Mouse (Mus musculus): ENCODE measurements around the gene Prkag1.

The Prkag1 gene

DNA sequence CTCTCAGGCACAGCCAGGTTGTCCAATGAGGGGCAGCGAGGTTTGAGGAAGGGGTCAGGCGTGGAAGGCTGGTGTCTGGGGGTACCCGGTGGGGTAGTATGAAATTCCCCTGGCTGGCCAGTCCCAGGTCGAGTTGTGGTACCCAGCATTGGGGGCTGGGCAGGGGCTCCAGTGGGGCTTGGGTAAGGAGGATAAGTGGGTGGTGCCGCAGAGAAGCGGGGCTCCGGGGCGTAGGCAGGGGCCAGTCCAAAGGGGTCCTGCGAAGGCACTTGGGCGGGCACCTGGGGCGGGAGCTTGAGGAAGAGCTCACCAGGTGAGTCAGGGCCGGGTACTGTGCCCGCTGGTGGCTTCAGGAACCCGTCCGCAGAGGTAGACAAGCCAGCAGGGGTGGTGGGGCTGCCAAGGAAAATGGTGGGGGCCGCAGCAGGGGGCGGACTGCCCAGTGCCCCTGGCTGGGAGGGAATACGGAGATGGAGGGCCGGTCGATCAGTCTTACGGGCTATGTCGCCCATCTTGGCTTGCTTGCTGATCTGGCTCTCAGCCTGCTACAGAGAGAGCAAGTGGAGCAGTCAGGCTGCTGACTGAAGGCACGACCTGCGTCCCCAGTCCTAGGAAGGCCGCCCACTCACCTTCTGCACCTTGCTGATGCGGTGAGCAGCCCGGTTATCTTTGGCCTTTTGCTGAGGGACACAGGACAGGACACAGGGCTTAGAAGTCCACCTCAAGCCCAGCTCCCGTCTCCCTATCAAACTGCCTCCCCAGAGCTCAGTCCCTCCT is 22.0 kb upstream of the Prkag1 start:
- DNase-seq (ENCODE audit: low spot score), result no peak

DNA sequence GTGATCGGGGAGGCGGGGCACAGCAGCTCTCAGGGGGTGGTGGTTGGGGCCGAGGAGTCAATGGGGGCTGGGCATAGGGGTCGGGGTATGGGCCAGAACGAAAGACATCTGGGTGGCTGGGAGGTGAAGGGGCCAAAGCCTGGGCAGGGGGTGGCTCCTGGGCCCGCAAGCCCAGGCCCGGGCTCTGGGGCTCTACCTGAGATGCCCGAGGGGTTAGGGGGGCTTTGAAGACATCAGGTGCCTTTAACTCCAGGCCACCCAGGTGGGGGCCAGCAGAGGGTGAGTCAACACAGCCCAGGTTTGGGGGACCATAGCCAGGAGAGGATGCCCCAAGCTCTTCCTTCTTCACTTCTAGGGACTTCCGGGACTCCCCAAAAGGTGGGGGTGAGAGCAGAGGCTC is 21.4 kb upstream of the Prkag1 start:
- no peak for DNase-seq (ENCODE audit: low spot score)

DNA sequence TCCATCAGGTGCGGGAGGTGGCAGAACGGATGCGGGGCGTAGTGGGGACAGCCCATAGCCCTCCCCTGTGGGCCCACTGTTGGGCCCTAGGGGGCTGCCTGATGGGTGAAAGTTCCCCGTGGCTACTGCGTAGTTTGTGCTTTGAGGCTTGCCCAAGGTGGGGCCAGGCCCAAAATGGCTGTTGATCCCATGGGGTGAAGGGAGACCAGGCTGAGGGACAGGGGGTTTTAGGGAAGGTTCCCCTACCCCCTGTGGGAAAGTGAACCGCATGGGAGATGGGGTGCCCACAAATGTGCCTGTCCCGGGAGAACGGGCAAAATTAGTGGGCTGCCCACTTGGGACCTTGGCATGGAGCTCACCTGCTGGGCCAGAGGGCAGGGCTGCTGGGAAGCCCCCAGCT is 20.8 kb upstream of the Prkag1 start:
- DNase-seq (ENCODE audit: low spot score), result no peak

DNA sequence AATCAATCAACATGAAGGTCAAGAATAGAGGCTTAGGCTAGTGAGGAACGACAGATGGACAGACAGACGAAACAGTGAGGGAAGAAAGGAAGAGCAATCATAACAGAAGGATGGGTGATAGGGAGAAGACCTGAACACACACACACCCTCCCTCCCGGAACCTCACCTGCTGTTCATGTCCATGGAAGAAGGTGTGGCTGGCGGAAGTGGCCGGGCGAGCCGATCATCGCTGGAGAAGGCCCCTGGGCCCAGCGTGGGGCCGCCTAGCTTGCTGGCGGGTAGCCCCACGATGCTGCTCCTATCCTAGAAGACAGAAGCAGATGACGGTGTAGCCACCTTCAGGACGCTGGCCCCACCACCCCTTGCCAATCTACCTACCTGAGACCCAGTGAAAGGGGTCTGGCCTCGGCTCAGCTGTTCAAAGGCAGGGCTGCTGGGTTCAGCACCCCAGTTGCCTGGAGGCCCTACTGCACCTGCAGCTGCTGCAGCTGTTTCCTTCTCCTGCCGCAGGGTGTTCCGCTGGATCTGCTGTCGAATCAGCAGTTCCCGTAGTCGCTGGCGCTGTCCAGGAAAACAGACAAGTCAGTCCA is 20.0 kb upstream of the Prkag1 start:
- no peak for DNase-seq (ENCODE audit: low spot score)

DNA sequence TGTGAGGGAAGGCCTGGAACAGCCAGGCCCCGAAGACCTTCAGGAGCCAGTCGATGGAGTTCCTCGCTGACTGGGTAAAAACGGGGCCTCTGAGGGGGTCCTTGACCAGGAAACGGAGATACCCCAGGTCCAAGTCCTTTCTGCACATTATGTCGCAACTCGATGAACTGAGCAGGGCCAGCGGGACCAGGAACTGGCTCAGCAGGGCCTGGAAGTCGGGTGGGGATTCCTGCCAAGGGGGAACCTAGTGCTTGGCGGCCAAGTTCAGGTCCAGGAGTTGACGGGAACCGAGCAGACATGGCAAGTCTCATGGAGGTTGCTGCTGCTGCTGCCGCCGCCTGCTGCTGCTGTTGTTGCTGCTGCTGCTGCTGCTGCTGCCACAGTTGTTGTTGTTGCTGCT is 19.3 kb upstream of the Prkag1 start:
- no peak for DNase-seq (ENCODE audit: low spot score)

DNA sequence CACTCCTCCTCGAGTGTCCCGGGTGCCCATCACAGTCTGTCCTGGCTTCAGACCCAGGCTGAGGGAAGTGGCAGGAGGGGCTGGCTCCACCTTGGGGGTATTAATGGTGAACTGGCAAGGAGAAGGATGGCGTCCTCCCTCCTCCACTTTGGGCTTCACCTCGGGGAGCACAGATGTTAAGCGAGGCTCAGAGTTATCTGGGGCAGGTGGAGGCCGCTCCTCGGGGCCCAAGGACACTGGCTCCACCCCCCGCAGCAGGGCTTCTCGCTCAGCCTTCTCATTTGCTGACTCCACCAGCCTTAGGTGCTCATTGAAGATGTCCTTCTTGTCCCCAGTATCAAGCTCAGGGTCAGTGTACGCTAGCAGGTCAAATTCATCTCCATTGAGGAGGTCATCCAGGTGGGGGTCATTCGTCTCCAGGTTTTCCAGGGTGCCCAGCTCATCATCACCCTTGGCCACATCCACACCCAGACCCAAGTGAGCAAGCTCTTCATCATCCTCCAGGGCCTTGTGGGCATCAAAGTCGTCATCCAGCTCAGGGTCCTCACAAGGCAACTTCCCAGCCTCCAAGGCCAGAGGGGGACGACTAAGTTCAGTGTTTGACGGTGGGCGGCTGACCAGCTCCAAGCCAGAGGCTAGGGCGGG is 18.8 kb upstream of the Prkag1 start:
- DNase-seq (ENCODE audit: low spot score), result no peak

DNA sequence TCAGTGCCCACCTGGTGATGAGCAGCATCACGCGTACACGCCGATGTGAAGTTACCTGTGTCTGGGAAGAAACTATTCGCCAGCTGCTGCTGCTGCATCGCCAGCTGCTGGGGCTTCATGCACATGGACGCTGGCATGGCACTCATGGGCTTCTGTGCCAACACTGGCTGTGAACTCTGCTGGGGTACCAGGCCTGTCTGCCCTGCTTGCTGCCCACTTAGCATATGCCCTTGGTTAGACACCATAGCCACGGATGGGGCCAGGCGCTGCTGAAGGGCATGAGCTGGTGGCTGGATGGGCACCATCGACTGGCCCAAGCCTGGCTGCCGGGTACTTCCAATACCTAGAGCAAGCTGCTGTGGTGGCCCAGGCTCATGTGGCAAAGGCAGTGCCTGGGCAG is 17.8 kb upstream of the Prkag1 start:
- DNase-seq (ENCODE audit: low spot score), result no peak

DNA sequence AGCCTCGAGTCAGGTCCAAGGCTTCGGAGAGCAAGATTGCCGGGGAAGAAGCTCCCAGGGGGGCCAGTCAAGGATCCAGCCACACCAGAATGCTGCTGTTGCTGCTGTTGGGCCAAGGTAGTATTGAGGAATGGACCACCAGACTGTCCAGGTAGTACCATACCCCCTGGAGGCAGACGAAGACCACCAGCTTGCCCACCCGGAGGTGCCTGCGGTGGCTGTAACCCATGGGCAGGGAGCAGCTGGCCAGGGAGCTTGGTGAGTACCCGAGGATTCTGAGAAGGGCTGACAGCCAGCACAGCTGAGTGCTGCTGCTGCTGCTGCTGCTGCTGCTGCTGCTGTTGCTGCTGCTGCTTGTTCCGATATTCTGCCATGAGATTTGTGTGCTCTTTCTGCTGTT is 14.8 kb upstream of the Prkag1 start:
- no peak for DNase-seq (ENCODE audit: low spot score)

DNA sequence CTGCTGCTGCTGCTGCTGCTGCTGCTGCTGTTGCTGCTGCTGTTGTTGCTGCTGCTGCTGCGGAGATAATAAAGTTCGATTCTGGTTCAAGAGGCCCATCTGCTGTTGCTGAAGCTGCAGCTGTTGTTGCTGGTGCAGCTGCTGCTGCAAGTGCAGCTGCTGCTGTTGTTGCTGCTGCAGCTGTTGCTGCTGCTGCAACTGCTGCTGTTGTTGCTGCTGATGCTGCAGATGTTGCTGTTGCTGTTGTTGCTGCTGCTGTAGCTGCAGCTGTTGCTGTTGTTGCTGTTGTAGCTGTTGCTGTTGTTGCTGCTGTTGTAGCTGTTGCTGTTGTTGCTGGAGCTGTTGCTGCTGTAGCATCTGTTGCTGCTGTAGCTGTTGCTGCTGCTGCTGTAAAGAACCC is 13.8 kb upstream of the Prkag1 start:
- DNase-seq (ENCODE audit: low spot score), result no peak

DNA sequence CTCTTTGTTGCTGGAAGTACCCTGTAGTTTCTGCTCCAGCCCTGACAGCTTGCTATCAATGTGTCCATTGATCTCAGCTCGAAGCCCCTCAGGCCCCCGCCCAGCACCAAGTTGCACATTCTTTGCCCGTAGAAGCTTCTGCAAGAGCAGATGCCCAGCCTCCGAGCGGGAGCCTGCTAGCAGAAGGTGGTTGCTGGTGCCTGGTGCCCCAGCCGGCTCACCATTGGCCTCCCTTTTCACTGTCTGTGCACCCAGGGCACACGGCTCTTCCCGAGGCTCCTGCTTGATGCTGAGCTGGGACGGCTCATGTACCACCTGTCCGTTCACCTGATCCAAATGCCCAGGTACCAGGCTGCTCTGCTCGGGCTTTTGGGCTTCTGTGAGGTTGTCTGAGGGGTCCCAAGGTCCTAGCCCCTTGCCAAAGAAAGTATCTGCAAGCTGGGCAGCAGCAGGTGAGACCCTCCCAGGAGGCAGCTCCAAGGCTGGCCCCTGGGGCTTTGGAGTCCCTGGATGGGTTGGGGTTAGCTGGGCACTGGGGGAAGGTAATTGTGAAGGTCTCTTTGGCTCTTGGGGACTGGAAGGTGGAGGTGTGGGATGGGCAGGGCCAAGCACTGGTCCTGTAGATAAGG is 12.4 kb upstream of the Prkag1 start:
- no peak for DNase-seq (ENCODE audit: low spot score)

DNA sequence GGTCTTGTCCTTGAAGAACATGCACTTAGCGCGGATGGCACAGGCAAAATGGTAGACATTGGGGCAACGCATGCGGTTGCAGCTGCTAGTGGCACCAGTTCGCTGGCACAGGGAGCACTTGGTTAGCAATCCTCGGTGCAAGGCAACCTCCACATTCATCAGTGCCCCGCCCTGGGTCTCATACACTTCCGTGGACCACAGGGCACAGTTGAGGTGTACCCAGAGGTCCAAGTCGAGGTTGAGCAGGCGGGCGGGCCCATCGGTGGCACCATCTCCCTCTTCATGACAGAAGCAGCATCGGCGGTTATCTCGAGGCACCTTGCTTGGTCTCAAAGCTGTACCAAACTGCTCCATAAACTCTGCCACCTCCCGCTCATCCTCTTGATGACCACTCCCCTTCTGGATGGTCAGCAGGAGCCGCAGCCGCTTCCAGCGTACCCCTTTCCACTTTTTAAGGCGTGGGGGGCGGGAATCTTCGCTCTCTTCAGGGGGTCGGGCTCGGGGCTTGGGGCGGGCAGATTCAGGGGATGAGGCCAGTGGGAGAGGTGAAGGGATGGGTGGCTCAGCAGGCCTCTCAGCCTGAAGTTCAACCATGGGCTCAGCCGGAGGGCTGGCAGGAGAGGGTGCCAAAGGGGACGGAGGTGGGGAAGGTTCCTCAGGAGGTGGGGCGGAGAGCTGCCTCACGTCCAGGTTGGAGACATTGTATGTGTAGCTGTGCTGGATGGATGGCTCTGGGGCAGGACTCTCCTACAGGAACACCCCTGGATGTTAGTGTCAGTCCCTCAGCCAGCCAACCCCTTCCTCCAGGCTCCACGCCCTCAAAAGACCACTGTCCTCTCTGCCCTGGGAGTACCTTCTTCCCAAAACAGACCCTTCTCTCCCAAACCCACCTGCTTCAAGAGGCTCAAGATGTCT is 8.6 kb upstream of the Prkag1 start:
- DNase-seq (ENCODE audit: low spot score), result no peak

DNA sequence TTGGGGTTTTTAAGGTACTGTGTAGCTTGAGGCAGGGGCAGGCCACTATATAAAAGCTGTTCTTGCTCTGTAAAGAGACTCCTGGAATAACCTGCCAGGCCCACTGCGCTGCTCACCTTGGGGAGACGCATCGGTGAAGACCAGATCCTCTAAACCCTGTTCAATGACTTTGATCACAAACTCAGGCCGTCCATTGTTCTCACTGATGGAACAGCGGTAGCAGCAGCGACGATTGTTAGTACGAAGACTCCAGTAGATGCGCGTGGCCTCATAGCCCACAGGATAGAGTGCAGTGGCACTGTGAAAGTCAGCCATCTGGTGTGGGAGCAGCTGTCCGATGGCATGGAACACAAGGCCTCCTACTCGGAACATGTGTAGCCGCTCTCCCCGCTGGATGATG is 7.8 kb upstream of the Prkag1 start:
- DNase-seq (ENCODE audit: low spot score), result no peak

DNA sequence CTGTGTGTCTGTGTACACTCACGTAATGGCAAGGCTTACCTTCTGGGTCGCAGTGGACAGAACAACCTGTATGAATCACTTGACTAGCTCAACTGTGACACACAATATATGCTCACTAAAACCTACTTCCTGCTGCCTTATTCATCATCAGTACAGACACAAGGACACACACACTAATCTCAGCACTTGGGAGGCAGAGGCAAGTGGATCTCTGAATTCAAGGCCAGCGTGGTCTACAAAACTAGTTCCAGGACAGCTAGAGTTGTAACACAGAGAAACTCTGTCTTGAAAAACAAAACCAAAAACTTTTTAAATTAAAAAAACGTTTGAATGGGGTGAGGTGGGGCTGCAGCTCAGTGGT is 6.4 kb upstream of the Prkag1 start:
- no peak for DNase-seq (ENCODE audit: low spot score)

DNA sequence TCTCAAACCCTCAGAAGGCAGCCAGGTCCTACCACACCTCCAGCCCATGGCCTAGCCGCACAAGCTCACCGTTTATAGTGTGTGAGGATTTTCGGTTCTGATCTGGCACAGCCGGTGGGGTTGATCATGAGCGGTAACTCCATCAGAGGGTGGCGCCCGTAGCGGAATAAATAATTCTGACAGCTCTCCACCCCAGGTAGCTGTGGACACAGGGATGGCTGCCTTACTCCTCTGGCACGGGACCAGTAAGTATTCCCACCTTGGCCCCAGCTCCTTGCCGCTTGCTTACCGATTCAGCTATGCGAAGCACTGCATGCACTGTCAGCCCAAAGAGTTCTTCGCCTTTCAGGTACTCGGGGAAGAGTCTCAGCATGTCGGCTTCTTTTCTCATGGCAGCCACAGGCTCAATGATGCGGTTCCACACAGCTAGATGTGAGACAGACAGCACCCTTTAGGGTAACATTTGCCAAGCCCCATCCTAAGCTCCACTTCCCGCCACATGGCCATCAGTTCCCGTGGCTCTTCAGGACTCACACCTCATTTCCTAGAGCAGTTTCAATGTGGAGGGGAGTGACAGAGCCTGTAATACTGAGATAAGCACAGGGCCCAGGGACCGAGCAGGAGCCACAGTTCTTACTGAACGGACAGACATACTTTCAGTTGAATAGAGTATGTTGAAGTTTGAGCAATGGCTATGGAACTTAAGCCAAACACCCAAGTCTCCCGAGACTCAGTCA is 5.9 kb upstream of the Prkag1 start:
- DNase-seq (ENCODE audit: low spot score), result no peak

DNA sequence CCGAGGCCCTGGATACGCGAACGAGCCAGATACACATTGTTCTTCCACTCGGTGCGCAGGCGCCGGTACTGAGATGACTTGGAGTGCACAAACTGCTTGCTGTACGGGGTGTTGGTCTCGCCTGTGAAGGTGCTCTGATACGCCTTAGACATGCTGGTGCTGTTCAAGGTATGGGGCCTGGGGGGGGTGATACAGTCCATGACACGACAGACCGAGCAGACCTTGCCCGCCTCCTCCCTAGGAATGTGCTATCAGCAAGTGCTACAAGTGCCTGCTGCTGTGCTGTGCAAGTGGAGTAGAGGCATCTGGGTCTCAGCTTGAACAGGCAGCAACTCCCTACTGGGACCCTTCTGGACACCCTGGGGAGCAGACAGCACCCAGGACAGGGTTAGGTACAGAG is 4.0 kb upstream of the Prkag1 start:
- no peak for DNase-seq (ENCODE audit: low spot score)

DNA sequence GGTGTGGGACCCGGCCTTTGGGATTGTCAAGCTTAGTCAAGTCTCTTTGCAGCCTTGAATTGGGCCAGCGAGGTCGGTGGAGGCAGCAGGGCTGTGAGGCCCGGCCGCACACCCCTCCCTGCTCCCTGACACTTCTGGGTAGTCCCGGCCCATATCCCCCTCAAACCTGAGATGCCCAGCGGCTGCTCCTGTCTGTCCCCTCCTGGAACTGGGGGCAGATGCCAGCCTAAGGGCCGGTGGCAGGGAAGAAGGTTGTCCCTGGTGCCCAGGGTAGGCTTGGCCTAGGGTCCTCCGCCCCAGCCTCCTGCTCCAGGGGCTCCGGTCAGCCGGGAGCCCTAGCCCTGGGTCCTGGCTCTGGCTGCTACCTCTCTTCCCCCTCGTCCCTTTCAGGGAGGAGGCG is 2.7 kb upstream of the Prkag1 start:
- DNase-seq (ENCODE audit: low spot score), result no peak

DNA sequence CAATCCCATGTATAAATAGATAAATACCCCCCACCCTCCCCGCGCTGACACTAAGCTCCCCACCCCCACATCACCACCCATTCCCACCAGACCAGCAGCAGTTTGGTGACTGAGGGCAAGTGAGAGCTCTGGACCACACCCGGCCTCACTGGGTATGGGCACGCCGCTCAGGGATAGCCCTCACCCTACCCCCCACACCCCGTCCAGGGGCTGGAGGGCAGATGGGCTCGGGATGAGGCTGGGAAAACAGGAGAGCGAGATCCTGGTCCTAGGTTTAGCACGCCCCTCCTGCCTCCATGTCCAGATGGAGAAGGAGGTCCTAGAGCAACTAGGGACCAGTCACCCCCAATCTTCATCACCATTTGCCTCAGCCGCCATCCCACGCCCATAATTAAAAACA is 2.0 kb upstream of the Prkag1 start:
- DNase-seq (ENCODE audit: low spot score), result no peak

DNA sequence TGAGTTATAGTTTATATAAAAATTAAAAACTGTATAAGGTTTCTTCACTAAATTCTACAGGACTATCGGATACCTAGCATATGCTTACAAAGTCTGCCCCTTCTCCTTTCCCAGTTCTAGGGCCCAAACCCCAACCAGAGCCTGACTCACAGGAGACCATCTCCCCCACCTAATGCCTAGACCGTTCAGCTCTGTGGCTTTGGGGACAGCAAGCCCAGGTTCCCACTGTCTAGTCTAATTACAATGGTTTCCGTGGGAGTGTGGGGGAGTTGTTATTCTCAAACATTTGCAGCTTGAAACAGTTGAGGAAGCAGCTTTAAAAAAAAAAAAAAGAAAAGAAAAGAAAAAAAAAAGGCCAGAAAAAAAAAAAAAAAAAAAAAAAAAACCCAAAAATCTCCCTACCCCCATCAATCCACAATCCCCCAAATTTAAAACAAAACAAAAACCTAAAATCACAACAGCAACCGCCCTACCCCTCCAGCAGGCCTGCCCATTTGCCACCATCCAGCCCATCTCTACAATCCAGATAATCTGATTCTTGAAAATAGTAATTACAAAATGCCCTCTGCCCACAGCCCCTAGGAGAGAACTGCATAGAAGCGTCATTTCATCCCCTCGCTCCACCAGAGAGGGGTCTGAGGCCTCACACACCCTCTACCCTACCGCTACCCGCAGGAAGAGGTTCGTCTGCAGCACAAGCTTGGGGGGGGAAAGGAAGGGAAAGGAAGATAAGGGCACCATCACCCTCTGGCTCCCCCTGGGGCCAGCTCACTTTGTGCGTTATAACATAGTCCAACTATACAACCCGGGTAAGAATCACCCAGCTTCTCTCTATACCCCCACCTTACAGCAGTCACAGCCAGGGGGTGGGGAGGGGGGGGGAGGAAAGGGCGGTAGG is 1.1 kb upstream of the Prkag1 start:
- peak; percentile 15 for DNase-seq (ENCODE audit: low spot score)

DNA sequence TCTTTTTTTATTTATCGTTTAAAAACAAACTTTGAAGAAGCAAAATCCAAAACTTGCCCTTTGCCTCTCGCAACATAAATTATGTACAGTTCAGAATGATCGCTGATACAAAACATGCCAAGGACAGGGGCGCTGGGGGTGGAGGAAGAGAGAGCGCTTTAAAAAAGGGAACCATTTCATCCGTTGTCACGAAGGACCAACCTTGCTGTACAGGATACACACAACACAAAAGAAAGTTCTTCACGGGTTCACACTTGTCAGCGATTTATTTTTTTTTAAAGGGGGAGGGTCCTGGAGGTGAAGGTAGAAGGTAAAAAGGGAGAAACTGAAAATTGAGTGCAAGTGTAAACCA is 339 bp upstream of the Prkag1 start:
- no peak for DNase-seq (ENCODE audit: low spot score)

DNA sequence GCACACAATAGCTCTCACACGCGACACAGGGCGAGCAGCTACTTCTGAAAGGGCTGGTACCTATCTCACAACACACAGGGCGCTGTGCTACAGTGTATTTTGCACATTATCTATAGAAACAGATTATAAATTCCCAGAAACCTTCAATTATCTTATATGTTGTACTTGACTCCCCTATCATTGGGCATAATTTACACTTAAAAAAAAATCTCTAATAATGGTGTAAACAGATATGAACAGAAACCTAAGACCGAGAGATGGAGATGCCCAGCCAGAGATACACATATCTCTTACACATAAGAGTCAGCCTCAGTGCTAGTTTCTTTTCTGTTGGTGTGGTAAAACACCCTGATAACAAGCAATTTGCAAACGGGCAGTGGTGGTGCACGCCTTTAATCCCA is 3.7 kb downstream of the Prkag1 start:
- no peak for DNase-seq (ENCODE audit: low spot score)

DNA sequence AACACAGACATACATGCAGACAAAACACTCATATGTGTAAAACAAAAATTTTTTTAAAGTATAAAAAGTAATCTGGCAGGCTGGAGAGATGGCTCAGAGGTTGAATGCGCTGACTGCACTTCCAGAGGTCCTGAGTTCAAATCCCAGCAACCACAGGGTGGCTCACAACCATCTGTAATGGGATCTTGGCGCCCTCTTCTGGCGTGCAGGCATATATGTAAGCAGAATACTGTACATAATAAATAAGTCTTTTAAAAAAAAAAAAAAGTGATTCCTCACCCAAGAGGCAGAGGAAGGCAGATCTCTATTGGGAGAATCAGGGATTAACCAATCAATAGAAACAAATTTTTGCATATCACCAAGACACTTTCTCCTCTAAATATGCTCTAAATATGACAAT is 7.9 kb downstream of the Prkag1 start:
- DNase-seq (ENCODE audit: low spot score), result peak; percentile 25

Measured in adipocyte (in vitro differentiated cells).